Mouse (Mus musculus) frontal cortex, postnatal 14 days (tissue): ENCODE measurements around the gene Cldn34c1.
A peak's percentile ranks its signal among the peaks of the same experiment; 100 is the strongest.
"Not testable (repeated sequence)": the region's sequence is repeated elsewhere in the genome, so short reads cannot be mapped to it uniquely, and the experiment has no call there.

Experiments used
- DNase-seq, 2 experiments: peaks; one replicate each; pipeline ENCODE4 v3.0.0; 2022; ENCODE audit warnings: low spot score in 2 of 2

The Cldn34c1 gene

GRCm38 (mm10) chrX:123103291-123104260 is at the start of gene Cldn34c1:
TSS of gene Cldn34c1 (plus strand) at chrX:123103495.
- DNase-seq, result peak; percentile 64

- DNase-seq, result no peak
These were observed 15.9 kb upstream of the Cldn34c1 start for GRCm38 (mm10) chrX:123087441-123087840.

GRCm38 (mm10) chrX:123102806-123103205 is 489 bp upstream of the Cldn34c1 start:
- not testable (repeated sequence) for DNase-seq

- not testable (repeated sequence) for DNase-seq
These were observed 1.4 kb downstream of the Cldn34c1 start for GRCm38 (mm10) chrX:123104692-123105091.

- DNase-seq, result not testable (repeated sequence)
These were observed 119.1 kb downstream of the Cldn34c1 start, which contains the start of gene Srsx for GRCm38 (mm10) chrX:123222381-123222780. TSS of gene Srsx (minus strand) at chrX:123222481.
